In the genomic region with DNA sequence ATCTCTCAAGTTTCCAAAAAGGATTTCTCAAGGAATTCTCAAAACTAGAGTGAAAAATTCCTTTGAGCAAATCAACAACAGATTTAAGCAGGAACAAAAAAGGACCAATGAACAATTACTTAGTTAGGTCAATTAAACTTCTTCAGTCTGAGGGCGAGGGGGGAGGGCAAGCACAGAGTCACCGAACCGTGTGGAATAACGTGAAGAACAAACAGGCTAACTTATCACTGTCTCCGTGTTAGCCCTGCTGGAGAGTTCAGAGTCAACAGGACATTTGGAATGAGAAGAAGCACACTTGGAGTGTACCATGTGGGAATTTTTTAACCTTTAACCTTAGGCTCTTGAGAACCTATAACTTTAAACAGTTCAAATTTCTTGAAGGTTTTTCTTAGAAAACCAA, we compare ENCODE assay signal across 26 mouse cellular contexts. TPM values are rescaled to one million over a fixed set of nuclear protein-coding genes. Genes with fewer than 3 reads are reported as not detected.
DNase-seq lines count a peak whose midpoint lies in the region; ATAC-seq lines count a peak whose summit lies in the region.
"Had no signal": no experiment of that assay in that cellular context is flagged by ENCODE, and none has a peak within 500 bp of the region (broad histone marks: within the 10 kb centered on the region; RNA-seq: fewer than 3 reads in every experiment).

No protein-coding gene starts in this region.

- no peak overlapping the region for H3K9ac ChIP-seq in kidney, embryonic 14.5 days (ENCODE audit: low read depth, low read length)
- no peak overlapping the region for H3K9ac ChIP-seq in kidney, embryonic 15.5 days
- H3K9ac ChIP-seq in forebrain, embryonic 16.5 days (replicated peaks; ENCODE audit: low read depth, low read length), result no peak overlapping the region
- H3K9ac ChIP-seq: forebrain, embryonic 12.5 days; heart, embryonic 13.5 days; limb, embryonic 12.5 days; liver, embryonic 15.5 days; lung, embryonic 14.5 days had no signal

- no peaks in the 10 kb centered on the region for H3K4me1 ChIP-seq in kidney, embryonic 14.5 days (ENCODE audit: control insufficient read depth, insufficient read depth, low read length)
- no peaks in the 10 kb centered on the region for H3K4me1 ChIP-seq in kidney, embryonic 15.5 days
- no peaks in the 10 kb centered on the region for H3K4me1 ChIP-seq in forebrain, embryonic 16.5 days (replicated peaks; ENCODE audit: control insufficient read depth, insufficient read depth, low read length)
- H3K4me1 ChIP-seq in limb, embryonic 10.5 days, result no peaks in the 10 kb centered on the region
- H3K4me1 ChIP-seq: forebrain, embryonic 12.5 days; heart, embryonic 13.5 days; hindbrain, embryonic 10.5 days; limb, embryonic 12.5 days; liver, embryonic 15.5 days had no signal

- no peak overlapping the region for H3K27ac ChIP-seq in kidney, embryonic 14.5 days (ENCODE audit: low read depth, low read length)
- no peak overlapping the region for H3K27ac ChIP-seq in kidney, embryonic 15.5 days
- H3K27ac ChIP-seq in forebrain, embryonic 16.5 days (ENCODE audit: low read length), result no peak overlapping the region
- H3K27ac ChIP-seq in limb, embryonic 10.5 days, result no peak overlapping the region
- H3K27ac ChIP-seq: forebrain, embryonic 12.5 days; heart, embryonic 13.5 days; hindbrain, embryonic 10.5 days; limb, embryonic 12.5 days; liver, embryonic 15.5 days; stomach, postnatal 0 days had no signal

- H3K36me3 ChIP-seq in kidney, embryonic 14.5 days (ENCODE audit: control insufficient read depth, insufficient read depth, low read length), result peaks cover 10% of the 10 kb centered on the region; the same call in 1 of the 2 replicates
- peaks cover 33% of the 10 kb centered on the region for H3K36me3 ChIP-seq in kidney, embryonic 15.5 days
- H3K36me3 ChIP-seq in forebrain, embryonic 16.5 days (ENCODE audit: control insufficient read depth, insufficient read depth), result peaks cover 9% of the 10 kb centered on the region; the same call in 1 of the 2 replicates
- H3K36me3 ChIP-seq in limb, embryonic 10.5 days, result peaks cover 14% of the 10 kb centered on the region

- no peaks in the 10 kb centered on the region for H3K27me3 ChIP-seq in kidney, embryonic 14.5 days (ENCODE audit: control insufficient read depth, insufficient read depth, low read length)
- no peaks in the 10 kb centered on the region for H3K27me3 ChIP-seq in kidney, embryonic 15.5 days
- no peaks in the 10 kb centered on the region for H3K27me3 ChIP-seq in forebrain, embryonic 16.5 days (replicated peaks; ENCODE audit: control insufficient read depth, insufficient read depth, low read length)
- H3K27me3 ChIP-seq in limb, embryonic 10.5 days (ENCODE audit: low read depth, poor library complexity, severe bottlenecking), result no peaks in the 10 kb centered on the region
- H3K27me3 ChIP-seq: forebrain, embryonic 12.5 days; heart, embryonic 13.5 days; limb, embryonic 12.5 days; liver, embryonic 15.5 days had no signal

- H3K9me3 ChIP-seq in kidney, embryonic 14.5 days (ENCODE audit: control insufficient read depth, low read length), result no peaks in the 10 kb centered on the region
- no peaks in the 10 kb centered on the region for H3K9me3 ChIP-seq in kidney, embryonic 15.5 days (replicated peaks)
- no peaks in the 10 kb centered on the region for H3K9me3 ChIP-seq in forebrain, embryonic 16.5 days (ENCODE audit: control insufficient read depth, low read length)
- H3K9me3 ChIP-seq in limb, embryonic 10.5 days (replicated peaks), result no peaks in the 10 kb centered on the region
- H3K9me3 ChIP-seq: forebrain, embryonic 12.5 days; heart, embryonic 13.5 days; hindbrain, embryonic 10.5 days; limb, embryonic 12.5 days; liver, embryonic 15.5 days had no signal

- DNase-seq in kidney, adult 18-20 months, result peak; percentile 9
- peak; percentile 70 to 73 for DNase-seq in kidney, postnatal 36 days
- no peak for DNase-seq in cerebellum, adult 9-11 months
- DNase-seq in limb, embryonic 10.5 days (ENCODE audit: low spot score), result no peak
- DNase-seq: adrenal gland, postnatal 25 days; cerebellum, adult 18-20 months; cerebellum, postnatal 14 days; gastrocnemius, postnatal 10 days; heart, postnatal 10 days; layer of hippocampus, adult 9-11 months; lung, embryonic 14.5 days; lung, postnatal 14 days; midbrain, embryonic 14.5 days; thymus, adult 18-20 months; thymus, postnatal 36 days had no signal

- WGBS in kidney, embryonic 14.5 days, result 18% methylated on average over 5 of the region's 5 CpGs
- 21% methylated on average over 5 of the region's 5 CpGs for WGBS in kidney, embryonic 15.5 days
- 34% methylated on average over 5 of the region's 5 CpGs for WGBS in forebrain, embryonic 16.5 days
- WGBS in limb, embryonic 10.5 days, result 63% methylated on average over 5 of the region's 5 CpGs

- no peak overlapping the region for H3K4me3 ChIP-seq in kidney, embryonic 14.5 days (ENCODE audit: low read length)
- no peak overlapping the region for H3K4me3 ChIP-seq in kidney, embryonic 15.5 days (replicated peaks)
- no peak overlapping the region for H3K4me3 ChIP-seq in forebrain, embryonic 16.5 days (replicated peaks; ENCODE audit: low read length)
- no peak overlapping the region for H3K4me3 ChIP-seq in limb, embryonic 10.5 days
- H3K4me3 ChIP-seq: erythroblast, embryonic 14.5 days; forebrain, embryonic 12.5 days; heart, embryonic 13.5 days; hindbrain, embryonic 10.5 days; limb, embryonic 12.5 days; liver, embryonic 15.5 days had no signal

- ATAC-seq in kidney, embryonic 14.5 days (ENCODE audit: low FRiP score, low TSS enrichment), result no peak
- ATAC-seq in kidney, embryonic 15.5 days (replicated peaks; ENCODE audit: low FRiP score), result 0 out of 2 replicates have a peak, but pooled peaks have one; percentile 52
- no peak for ATAC-seq in forebrain, embryonic 16.5 days
- ATAC-seq: hindbrain, embryonic 16.5 days had no signal

- H3K4me2 ChIP-seq in kidney, embryonic 14.5 days (replicated peaks; ENCODE audit: low read depth, low read length), result no peak overlapping the region
- no peak overlapping the region for H3K4me2 ChIP-seq in kidney, embryonic 15.5 days
- no peak overlapping the region for H3K4me2 ChIP-seq in forebrain, embryonic 16.5 days (ENCODE audit: low read length)
- H3K4me2 ChIP-seq: forebrain, embryonic 12.5 days; heart, embryonic 13.5 days; limb, embryonic 12.5 days; liver, embryonic 15.5 days; lung, embryonic 14.5 days had no signal

RNA-seq across cellular contexts. Expression of gene Actg2, which starts 12.3 kb away (rescaled TPM):
- polyA plus RNA-seq in kidney, embryonic 14.5 days (2014; fragmentation: Nextera tagmentation; extraction: Ambion mirVana), result 4.0 and 7.6 TPM in 2 replicates
- 25.1 and 130 TPM in 2 replicates for polyA plus RNA-seq in kidney, embryonic 15.5 days (2015; fragmentation: Nextera tagmentation; extraction: Ambion mirVana)
- polyA plus RNA-seq in forebrain, embryonic 16.5 days (2015; fragmentation: Nextera tagmentation; extraction: Ambion mirVana), result 1.9 and 2.3 TPM in 2 replicates
- 0.43 and 1.3 TPM in 2 replicates for polyA plus RNA-seq in limb, embryonic 10.5 days (2016; fragmentation: Nextera tagmentation; extraction: Ambion mirVana)
- polyA plus RNA-seq: erythroblast, embryonic 14.5 days had no signal

RNA-seq across cellular contexts. Expression of gene Stambp, which starts 24.2 kb away (rescaled TPM):
- 19.1 and 24.2 TPM in 2 replicates for polyA plus RNA-seq in kidney, embryonic 14.5 days (2014; fragmentation: Nextera tagmentation; extraction: Ambion mirVana)
- 22.0 and 25.1 TPM in 2 replicates for polyA plus RNA-seq in kidney, embryonic 15.5 days (2015; fragmentation: Nextera tagmentation; extraction: Ambion mirVana)
- polyA plus RNA-seq in forebrain, embryonic 16.5 days (2015; fragmentation: Nextera tagmentation; extraction: Ambion mirVana), result 58.0 and 59.2 TPM in 2 replicates
- 13.0 and 16.5 TPM in 2 replicates for polyA plus RNA-seq in limb, embryonic 10.5 days (2016; fragmentation: Nextera tagmentation; extraction: Ambion mirVana)

RNA-seq across cellular contexts. Expression of gene Dguok, which starts 41.6 kb away (rescaled TPM):
- polyA plus RNA-seq in kidney, embryonic 14.5 days (2014; fragmentation: Nextera tagmentation; extraction: Ambion mirVana), result 69.3 and 78.2 TPM in 2 replicates
- 75.6 and 83.8 TPM in 2 replicates for polyA plus RNA-seq in kidney, embryonic 15.5 days (2015; fragmentation: Nextera tagmentation; extraction: Ambion mirVana)
- polyA plus RNA-seq in forebrain, embryonic 16.5 days (2015; fragmentation: Nextera tagmentation; extraction: Ambion mirVana), result 73.1 and 77.2 TPM in 2 replicates
- 58.0 and 69.5 TPM in 2 replicates for polyA plus RNA-seq in limb, embryonic 10.5 days (2016; fragmentation: Nextera tagmentation; extraction: Ambion mirVana)

Comparison
In these comparisons a context has a peak if more than half of its experiments do, and no peak if none do; other contexts are left out.
1. DNase-seq: peak in kidney, adult 18-20 months (single experiment) and kidney, postnatal 36 days (2 of 2); none in cerebellum, adult 9-11 months (single experiment) and limb, embryonic 10.5 days (single experiment).